Mouse (Mus musculus): ENCODE results near the gene Brca2.

The Brca2 gene

GRCm38 (mm10) chr5:150598202-150599119 is 76.0 kb downstream of the Brca2 start:
- no peak for DNase-seq (ENCODE audit: low read depth, low spot score)

- no peak for DNase-seq (ENCODE audit: low read depth, low spot score)
Measured at GRCm38 (mm10) chr5:150599301-150600294, 77.2 kb downstream of the Brca2 start.

GRCm38 (mm10) chr5:150600554-150601440 is 78.4 kb downstream of the Brca2 start:
- no peak for DNase-seq (ENCODE audit: low read depth, low spot score)

GRCm38 (mm10) chr5:150601441-150602230 is 79.2 kb downstream of the Brca2 start:
- DNase-seq (ENCODE audit: low read depth, low spot score), result no peak

- DNase-seq (ENCODE audit: low read depth, low spot score), result no peak
Measured at GRCm38 (mm10) chr5:150606131-150606530, 83.7 kb downstream of the Brca2 start.

GRCm38 (mm10) chr5:150607631-150608030 is 85.2 kb downstream of the Brca2 start:
- DNase-seq (ENCODE audit: low read depth, low spot score), result no peak

GRCm38 (mm10) chr5:150611136-150611535 is 88.7 kb downstream of the Brca2 start:
- no peak for DNase-seq (ENCODE audit: low read depth, low spot score)

GRCm38 (mm10) chr5:150611697-150612096 is 89.3 kb downstream of the Brca2 start:
- DNase-seq (ENCODE audit: low read depth, low spot score), result no peak

GRCm38 (mm10) chr5:150614054-150614453 is 91.6 kb downstream of the Brca2 start:
- no peak for DNase-seq (ENCODE audit: low read depth, low spot score)

GRCm38 (mm10) chr5:150616216-150616615 is 93.8 kb downstream of the Brca2 start:
- no peak for DNase-seq (ENCODE audit: low read depth, low spot score)

GRCm38 (mm10) chr5:150616731-150617130 is 94.3 kb downstream of the Brca2 start:
- DNase-seq (ENCODE audit: low read depth, low spot score), result no peak

GRCm38 (mm10) chr5:150618599-150619355 is 96.3 kb downstream of the Brca2 start:
- DNase-seq (ENCODE audit: low read depth, low spot score), result no peak

All from c-Kit-negative CD71-positive TER-119-positive erythroid progenitor cells, embryonic 14.5 days (primary cell).